Comparison of ENCODE assay signal across 9 mouse cellular contexts in genomic region chr13:54884709-54885460, GRCm38 (mm10).
DNase-seq lines count a peak whose midpoint lies in the region; ATAC-seq lines count a peak whose summit lies in the region.
"Had no signal": no experiment of that assay in that cellular context is flagged by ENCODE, and none has a peak within 500 bp of the region (broad histone marks: within the 10 kb centered on the region; RNA-seq: fewer than 3 reads in every experiment).

No protein-coding gene starts in this region.

- H3K27me3 ChIP-seq in hindbrain, embryonic 14.5 days (ENCODE audit: control insufficient read depth, insufficient read depth, low read length) = no peaks in the 10 kb centered on the region
- H3K27me3 ChIP-seq in neural tube, embryonic 14.5 days (ENCODE audit: control insufficient read depth, insufficient read depth, low read length) = no peaks in the 10 kb centered on the region
- H3K27me3 ChIP-seq in heart, embryonic 12.5 days (replicated peaks) = peaks cover 72% of the 10 kb centered on the region

- no peak overlapping the region for H3K4me2 ChIP-seq in hindbrain, embryonic 14.5 days (replicated peaks)
- no peak overlapping the region for H3K4me2 ChIP-seq in neural tube, embryonic 14.5 days (ENCODE audit: low read depth, low read length)
- no peak overlapping the region for H3K4me2 ChIP-seq in heart, embryonic 12.5 days
- H3K4me2 ChIP-seq: lung, embryonic 15.5 days had no signal

- DNase-seq in right cerebral cortex, adult 18-20 months = peak; percentile 63
- DNase-seq in right cerebral cortex, postnatal 4 days = no peak
- peak; percentile 27 to 47 for DNase-seq in cerebellum, postnatal 36 days
- peak; percentile 44 for DNase-seq in hindbrain, embryonic 14.5 days (ENCODE audit: low spot score)
- DNase-seq in liver = no peak
- DNase-seq in thymus, postnatal 10 days (ENCODE audit: low spot score in 2 of 2) = no peak

- ATAC-seq in hindbrain, embryonic 14.5 days (ENCODE audit: low FRiP score) = 0 out of 2 replicates have a peak, but pooled peaks have one; percentile 22
- ATAC-seq in neural tube, embryonic 14.5 days (ENCODE audit: low read depth) = peak; percentile 39; the same call in 1 of the 2 replicates
- no peak for ATAC-seq in heart, embryonic 12.5 days (ENCODE audit: insufficient number of reproducible peaks, low FRiP score)

- H3K9ac ChIP-seq in hindbrain, embryonic 14.5 days = no peak overlapping the region
- H3K9ac ChIP-seq in neural tube, embryonic 14.5 days (replicated peaks; ENCODE audit: low read depth, low read length) = no peak overlapping the region; the same call in 1 of the 2 replicates
- H3K9ac ChIP-seq in heart, embryonic 12.5 days = no peak overlapping the region
- H3K9ac ChIP-seq: lung, embryonic 15.5 days had no signal

- H3K9me3 ChIP-seq in hindbrain, embryonic 14.5 days (ENCODE audit: control insufficient read depth, low read length) = no peaks in the 10 kb centered on the region
- H3K9me3 ChIP-seq in neural tube, embryonic 14.5 days (ENCODE audit: control insufficient read depth, low read length) = no peaks in the 10 kb centered on the region
- 0 out of 2 replicates have a peak, but pooled peaks cover 3% of the 10 kb centered on the region for H3K9me3 ChIP-seq in heart, embryonic 12.5 days (replicated peaks)
- H3K9me3 ChIP-seq: lung, embryonic 15.5 days had no signal

- 27% methylated on average over 14 of the region's 14 CpGs for WGBS in hindbrain, embryonic 14.5 days
- 28% methylated on average over 14 of the region's 14 CpGs for WGBS in neural tube, embryonic 14.5 days
- 59% methylated on average over 14 of the region's 14 CpGs for WGBS in heart, embryonic 12.5 days

- H3K4me3 ChIP-seq in hindbrain, embryonic 14.5 days (replicated peaks; ENCODE audit: low read length) = no peak overlapping the region
- no peak overlapping the region for H3K4me3 ChIP-seq in neural tube, embryonic 14.5 days (ENCODE audit: low read depth, low read length)
- no peak overlapping the region for H3K4me3 ChIP-seq in heart, embryonic 12.5 days
- H3K4me3 ChIP-seq: lung, embryonic 15.5 days had no signal

- peak overlapping the region; percentile 58 for H3K27ac ChIP-seq in hindbrain, embryonic 14.5 days
- peak overlapping the region; percentile 2; the same call in 1 of the 2 replicates for H3K27ac ChIP-seq in neural tube, embryonic 14.5 days (ENCODE audit: low read depth, low read length)
- H3K27ac ChIP-seq in heart, embryonic 12.5 days (ENCODE audit: poor library complexity, severe bottlenecking) = no peak overlapping the region
- H3K27ac ChIP-seq: lung, embryonic 15.5 days had no signal

- peaks cover 40% of the 10 kb centered on the region for H3K4me1 ChIP-seq in hindbrain, embryonic 14.5 days (replicated peaks; ENCODE audit: control insufficient read depth, insufficient read depth, low read length)
- H3K4me1 ChIP-seq in neural tube, embryonic 14.5 days (ENCODE audit: control insufficient read depth, insufficient read depth, low read length) = peaks cover 18% of the 10 kb centered on the region
- H3K4me1 ChIP-seq in heart, embryonic 12.5 days (replicated peaks) = no peaks in the 10 kb centered on the region
- H3K4me1 ChIP-seq: lung, embryonic 15.5 days had no signal

- H3K36me3 ChIP-seq in hindbrain, embryonic 14.5 days (replicated peaks; ENCODE audit: control insufficient read depth, insufficient read depth) = no peaks in the 10 kb centered on the region
- no peaks in the 10 kb centered on the region for H3K36me3 ChIP-seq in neural tube, embryonic 14.5 days (ENCODE audit: control insufficient read depth, insufficient read depth, low read length)
- H3K36me3 ChIP-seq in heart, embryonic 12.5 days = no peaks in the 10 kb centered on the region
- H3K36me3 ChIP-seq: lung, embryonic 15.5 days had no signal

Comparison
In these comparisons a context has a peak if more than half of its experiments do, and no peak if none do; other contexts are left out.
1. DNase-seq: peak in right cerebral cortex, adult 18-20 months (single experiment), cerebellum, postnatal 36 days (2 of 2) and hindbrain, embryonic 14.5 days (single experiment); none in right cerebral cortex, postnatal 4 days (single experiment), liver (single experiment) and thymus, postnatal 10 days (0 of 2).